Mouse (Mus musculus): ENCODE results near the gene Mageb18.
"Not testable (repeated sequence)": the region's sequence is repeated elsewhere in the genome, so short reads cannot be mapped to it uniquely, and the experiment has no call there.

Gene Mageb18

GRCm38 (mm10) chrX:92599472-92599871, at the start of gene Mageb18:
Gene Mageb18, minus strand, starts transcription at chrX:92599572.
- no peak for DNase-seq (ENCODE audit: low spot score)

- no peak for DNase-seq (ENCODE audit: low spot score)
Measured at GRCm38 (mm10) chrX:92612788-92613187, 13.4 kb upstream of the Mageb18 start.

GRCm38 (mm10) chrX:92610466-92610865, 11.1 kb upstream of the Mageb18 start:
- DNase-seq (ENCODE audit: low spot score) = no peak

GRCm38 (mm10) chrX:92597324-92597723, 2.0 kb downstream of the Mageb18 start:
- DNase-seq (ENCODE audit: low spot score) = no peak

GRCm38 (mm10) chrX:92527826-92528225, 71.5 kb downstream of the Mageb18 start:
- no peak for DNase-seq (ENCODE audit: low spot score)

- no peak for DNase-seq (ENCODE audit: low spot score)
Measured at GRCm38 (mm10) chrX:92498254-92498653, 101.1 kb downstream of the Mageb18 start.

- not testable (repeated sequence) for DNase-seq (ENCODE audit: low spot score)
Measured at GRCm38 (mm10) chrX:92489649-92490048, 109.7 kb downstream of the Mageb18 start, which contains the start of gene Gm5941. Gene Gm5941, plus strand, starts transcription at chrX:92489949.

GRCm38 (mm10) chrX:92464773-92465172, 134.6 kb downstream of the Mageb18 start:
- no peak for DNase-seq (ENCODE audit: low spot score)

GRCm38 (mm10) chrX:92460496-92460895, 138.9 kb downstream of the Mageb18 start:
- DNase-seq (ENCODE audit: low spot score) = no peak

GRCm38 (mm10) chrX:92387384-92387783, 212.0 kb downstream of the Mageb18 start:
- DNase-seq (ENCODE audit: low spot score) = no peak

- DNase-seq (ENCODE audit: low spot score) = peak; percentile 1
Measured at GRCm38 (mm10) chrX:92342924-92343323, 256.4 kb downstream of the Mageb18 start.

GRCm38 (mm10) chrX:92340906-92341305, 258.5 kb downstream of the Mageb18 start:
- DNase-seq (ENCODE audit: low spot score) = no peak

GRCm38 (mm10) chrX:92339551-92339950, 259.8 kb downstream of the Mageb18 start:
- DNase-seq (ENCODE audit: low spot score) = no peak

GRCm38 (mm10) chrX:92333459-92333858, 265.9 kb downstream of the Mageb18 start:
- no peak for DNase-seq (ENCODE audit: low spot score)

GRCm38 (mm10) chrX:92323599-92323998, 275.8 kb downstream of the Mageb18 start:
- DNase-seq (ENCODE audit: low spot score) = no peak

GRCm38 (mm10) chrX:92280619-92281018, 318.8 kb downstream of the Mageb18 start:
- no peak for DNase-seq (ENCODE audit: low spot score)
